Mouse (Mus musculus): ENCODE results near the gene Nr2c2ap. TPM values are rescaled to one million over a fixed set of nuclear protein-coding genes. Genes with fewer than 3 reads are reported as not detected.

Gene Nr2c2ap
- polyA plus RNA-seq, 1 experiment from 2014 or later: 23.4 TPM

DNA sequence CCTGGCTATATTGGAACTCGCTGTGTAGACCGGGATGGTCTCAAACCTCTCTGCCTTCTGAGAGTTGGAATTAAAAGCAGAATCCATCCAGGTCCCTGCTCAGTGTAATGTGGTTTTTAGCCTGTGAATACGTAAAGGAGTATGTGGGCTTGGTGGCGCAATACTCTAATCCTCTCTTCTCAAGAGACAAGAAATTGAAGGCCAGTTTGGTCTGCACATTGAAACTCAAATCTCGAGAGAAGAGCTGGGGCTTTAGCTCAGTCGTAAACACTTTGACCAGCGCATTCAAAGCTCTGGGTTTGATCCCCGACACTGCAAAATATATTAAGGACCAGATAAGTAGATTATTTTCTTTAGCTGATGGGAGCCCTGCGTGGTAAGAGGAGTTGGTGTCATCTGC lies 8.8 kb downstream of the Nr2c2ap start:
- WGBS (ENCODE audit: insufficient replicate concordance): 15% methylated on average over 9 of the region's 9 CpGs
- Histone ChIP-seq H3K4me1 (ENCODE audit: control insufficient read depth, insufficient read depth, low read length) (peaks cover 14% of the 10 kb centered on the region), H3K4me3 (ENCODE audit: low read depth, low read length) (peak overlapping the region; percentile 76), H3K9ac (ENCODE audit: low read depth, low read length) (peak overlapping the region; percentile 81), H3K9me3 (replicated peaks; ENCODE audit: control insufficient read depth, low read length) (no peaks in the 10 kb centered on the region), H3K4me2 (peak overlapping the region; percentile 73), H3K27me3 (ENCODE audit: control insufficient read depth, insufficient read depth, low read length) (no peaks in the 10 kb centered on the region), H3K27ac (ENCODE audit: low read depth, low read length) (peak overlapping the region; percentile 69), H3K36me3 (ENCODE audit: control insufficient read depth, insufficient read depth, low read length) (peaks cover 15% of the 10 kb centered on the region)
- ATAC-seq (replicated peaks; ENCODE audit: insufficient number of reproducible peaks, low FRiP score, low TSS enrichment): no peak

- H3K4me2 ChIP-seq: no peak overlapping the region
- H3K36me3 ChIP-seq (ENCODE audit: control insufficient read depth, insufficient read depth, low read length): peaks cover 15% of the 10 kb centered on the region
- no peak overlapping the region for H3K4me3 ChIP-seq (ENCODE audit: low read depth, low read length)
- H3K27me3 ChIP-seq (ENCODE audit: control insufficient read depth, insufficient read depth, low read length): peaks cover 9% of the 10 kb centered on the region; the same call in 1 of the 2 replicates
- H3K9me3 ChIP-seq (replicated peaks; ENCODE audit: control insufficient read depth, low read length): no peaks in the 10 kb centered on the region
- ATAC-seq (replicated peaks; ENCODE audit: insufficient number of reproducible peaks, low FRiP score, low TSS enrichment): no peak
- H3K9ac ChIP-seq (ENCODE audit: low read depth, low read length): no peak overlapping the region
- WGBS (ENCODE audit: insufficient replicate concordance): 78% methylated on average over 7 of the region's 7 CpGs
- H3K27ac ChIP-seq (ENCODE audit: low read depth, low read length): no peak overlapping the region
- H3K4me1 ChIP-seq (ENCODE audit: control insufficient read depth, insufficient read depth, low read length): no peaks in the 10 kb centered on the region
These were observed 16.8 kb downstream of the Nr2c2ap start for GRCm38 (mm10) chr8:70147678-70148607.

- no peak for ATAC-seq (replicated peaks; ENCODE audit: insufficient number of reproducible peaks, low FRiP score, low TSS enrichment)
- peaks cover 16% of the 10 kb centered on the region for H3K27me3 ChIP-seq (ENCODE audit: control insufficient read depth, insufficient read depth, low read length)
- H3K36me3 ChIP-seq (ENCODE audit: control insufficient read depth, insufficient read depth, low read length): peaks cover 7% of the 10 kb centered on the region
- no peaks in the 10 kb centered on the region; the same call in 1 of the 2 replicates for H3K4me1 ChIP-seq (ENCODE audit: control insufficient read depth, insufficient read depth, low read length)
- H3K27ac ChIP-seq (ENCODE audit: low read depth, low read length): no peak overlapping the region
- H3K9ac ChIP-seq (ENCODE audit: low read depth, low read length): no peak overlapping the region
- H3K9me3 ChIP-seq (replicated peaks; ENCODE audit: control insufficient read depth, low read length): no peaks in the 10 kb centered on the region
- no peak overlapping the region for H3K4me3 ChIP-seq (ENCODE audit: low read depth, low read length)
- no peak overlapping the region for H3K4me2 ChIP-seq
- WGBS (ENCODE audit: insufficient replicate concordance): 17% methylated on average over 13 of the region's 13 CpGs
These were observed 19.0 kb downstream of the Nr2c2ap start for GRCm38 (mm10) chr8:70150158-70150557.

GRCm38 (mm10) chr8:70152537-70153257 lies 21.6 kb downstream of the Nr2c2ap start:
- WGBS (ENCODE audit: insufficient replicate concordance): 13% methylated on average over 22 of the region's 22 CpGs
- Histone ChIP-seq H3K4me3 (ENCODE audit: low read depth, low read length) (no peak overlapping the region), H3K36me3 (ENCODE audit: control insufficient read depth, insufficient read depth, low read length) (no peaks in the 10 kb centered on the region), H3K4me2 (peak overlapping the region; percentile 55), H3K9me3 (replicated peaks; ENCODE audit: control insufficient read depth, low read length) (no peaks in the 10 kb centered on the region), H3K4me1 (ENCODE audit: control insufficient read depth, insufficient read depth, low read length) (no peaks in the 10 kb centered on the region; the same call in 1 of the 2 replicates), H3K9ac (ENCODE audit: low read depth, low read length) (no peak overlapping the region), H3K27me3 (ENCODE audit: control insufficient read depth, insufficient read depth, low read length) (peaks cover 21% of the 10 kb centered on the region), H3K27ac (ENCODE audit: low read depth, low read length) (no peak overlapping the region)
- peak; percentile 84 for ATAC-seq (replicated peaks; ENCODE audit: insufficient number of reproducible peaks, low FRiP score, low TSS enrichment)

- H3K9me3 ChIP-seq (replicated peaks; ENCODE audit: control insufficient read depth, low read length): no peaks in the 10 kb centered on the region
- peaks cover 4% of the 10 kb centered on the region for H3K4me1 ChIP-seq (ENCODE audit: control insufficient read depth, insufficient read depth, low read length)
- no peaks in the 10 kb centered on the region for H3K36me3 ChIP-seq (ENCODE audit: control insufficient read depth, insufficient read depth, low read length)
- peaks cover 17% of the 10 kb centered on the region for H3K27me3 ChIP-seq (ENCODE audit: control insufficient read depth, insufficient read depth, low read length)
- no peak overlapping the region for H3K27ac ChIP-seq (ENCODE audit: low read depth, low read length)
- ATAC-seq (replicated peaks; ENCODE audit: insufficient number of reproducible peaks, low FRiP score, low TSS enrichment): no peak
- no peak overlapping the region for H3K4me3 ChIP-seq (ENCODE audit: low read depth, low read length)
- H3K4me2 ChIP-seq: no peak overlapping the region
- WGBS (ENCODE audit: insufficient replicate concordance): 86% methylated on average over 1 of the region's 1 CpGs
- H3K9ac ChIP-seq (ENCODE audit: low read depth, low read length): no peak overlapping the region
These were observed 26.2 kb downstream of the Nr2c2ap start for GRCm38 (mm10) chr8:70157240-70157800.

GRCm38 (mm10) chr8:70158069-70158853 lies 27.1 kb downstream of the Nr2c2ap start:
- Histone ChIP-seq H3K9ac (ENCODE audit: low read depth, low read length) (peak overlapping the region; percentile 65; the same call in 1 of the 2 replicates), H3K4me1 (ENCODE audit: control insufficient read depth, insufficient read depth, low read length) (peaks cover 4% of the 10 kb centered on the region; the same call in 1 of the 2 replicates), H3K4me3 (ENCODE audit: low read depth, low read length) (peak overlapping the region; percentile 48), H3K9me3 (replicated peaks; ENCODE audit: control insufficient read depth, low read length) (no peaks in the 10 kb centered on the region), H3K27me3 (ENCODE audit: control insufficient read depth, insufficient read depth, low read length) (peaks cover 21% of the 10 kb centered on the region), H3K36me3 (ENCODE audit: control insufficient read depth, insufficient read depth, low read length) (no peaks in the 10 kb centered on the region), H3K4me2 (peak overlapping the region; percentile 72), H3K27ac (ENCODE audit: low read depth, low read length) (no peak overlapping the region)
- peak; percentile 84 for ATAC-seq (replicated peaks; ENCODE audit: insufficient number of reproducible peaks, low FRiP score, low TSS enrichment)
- WGBS (ENCODE audit: insufficient replicate concordance): 10% methylated on average over 40 of the region's 40 CpGs

- H3K4me3 ChIP-seq (ENCODE audit: low read depth, low read length): no peak overlapping the region
- no peak overlapping the region for H3K27ac ChIP-seq (ENCODE audit: low read depth, low read length)
- no peak overlapping the region; the same call in 1 of the 2 replicates for H3K4me2 ChIP-seq
- 81% methylated on average over 4 of the region's 4 CpGs for WGBS (ENCODE audit: insufficient replicate concordance)
- no peak for ATAC-seq (replicated peaks; ENCODE audit: insufficient number of reproducible peaks, low FRiP score, low TSS enrichment)
- no peak overlapping the region for H3K9ac ChIP-seq (ENCODE audit: low read depth, low read length)
- H3K4me1 ChIP-seq (ENCODE audit: control insufficient read depth, insufficient read depth, low read length): peaks cover 4% of the 10 kb centered on the region; the same call in 1 of the 2 replicates
- H3K27me3 ChIP-seq (ENCODE audit: control insufficient read depth, insufficient read depth, low read length): peaks cover 24% of the 10 kb centered on the region
- H3K9me3 ChIP-seq (replicated peaks; ENCODE audit: control insufficient read depth, low read length): no peaks in the 10 kb centered on the region
- H3K36me3 ChIP-seq (ENCODE audit: control insufficient read depth, insufficient read depth, low read length): no peaks in the 10 kb centered on the region
These were observed 28.1 kb downstream of the Nr2c2ap start for GRCm38 (mm10) chr8:70159211-70159610.

- ATAC-seq (replicated peaks; ENCODE audit: insufficient number of reproducible peaks, low FRiP score, low TSS enrichment): no peak
- Histone ChIP-seq H3K36me3 (ENCODE audit: control insufficient read depth, insufficient read depth, low read length) (no peaks in the 10 kb centered on the region), H3K27ac (ENCODE audit: low read depth, low read length) (no peak overlapping the region), H3K9me3 (replicated peaks; ENCODE audit: control insufficient read depth, low read length) (no peaks in the 10 kb centered on the region), H3K9ac (ENCODE audit: low read depth, low read length) (no peak overlapping the region), H3K4me3 (ENCODE audit: low read depth, low read length) (no peak overlapping the region), H3K4me1 (ENCODE audit: control insufficient read depth, insufficient read depth, low read length) (peaks cover 4% of the 10 kb centered on the region; the same call in 1 of the 2 replicates), H3K27me3 (ENCODE audit: control insufficient read depth, insufficient read depth, low read length) (peaks cover 27% of the 10 kb centered on the region), H3K4me2 (no peak overlapping the region)
- WGBS (ENCODE audit: insufficient replicate concordance): 55% methylated on average over 13 of the region's 13 CpGs
These were observed 28.9 kb downstream of the Nr2c2ap start for GRCm38 (mm10) chr8:70160015-70160414.
